Mouse (Mus musculus): Measurements from ENCODE around the gene Pde4b. TPM values are rescaled to one million over a fixed set of nuclear protein-coding genes. Genes with fewer than 3 reads are reported as not detected.

Gene Pde4b
- polyA plus RNA-seq, 1 experiment = 14.3 TPM

GRCm38 (mm10) chr4:102346911-102347492 is 259.7 kb downstream of the Pde4b start:
- DNase-seq (ENCODE audit: low read depth in 1 of 2, low spot score in 2 of 2) = no peak
- 93% methylated on average over 4 of the region's 4 CpGs for WGBS
- Histone ChIP-seq H3K4me3 (ENCODE audit: extremely low read depth, insufficient read depth, insufficient read length) (no peak overlapping the region), H3K36me3 (ENCODE audit: control insufficient read depth, insufficient read depth, low read length) (no peaks in the 10 kb centered on the region), H3K27me3 (ENCODE audit: control insufficient read depth, insufficient read depth, low read length) (no peaks in the 10 kb centered on the region), H3K27ac (ENCODE audit: insufficient read depth, low read length) (no peak overlapping the region), H3K4me1 (ENCODE audit: control insufficient read depth, insufficient read depth, insufficient read length) (no peaks in the 10 kb centered on the region)
- TF ChIP-seq CTCF (IDR thresholded peaks at IDR 0.05; ENCODE audit: extremely low read depth, insufficient read depth, insufficient read length, insufficient replicate concordance) (no peak), POLR2A (IDR thresholded peaks at IDR 0.05; ENCODE audit: low read depth, low read length) (no peak)

DNA sequence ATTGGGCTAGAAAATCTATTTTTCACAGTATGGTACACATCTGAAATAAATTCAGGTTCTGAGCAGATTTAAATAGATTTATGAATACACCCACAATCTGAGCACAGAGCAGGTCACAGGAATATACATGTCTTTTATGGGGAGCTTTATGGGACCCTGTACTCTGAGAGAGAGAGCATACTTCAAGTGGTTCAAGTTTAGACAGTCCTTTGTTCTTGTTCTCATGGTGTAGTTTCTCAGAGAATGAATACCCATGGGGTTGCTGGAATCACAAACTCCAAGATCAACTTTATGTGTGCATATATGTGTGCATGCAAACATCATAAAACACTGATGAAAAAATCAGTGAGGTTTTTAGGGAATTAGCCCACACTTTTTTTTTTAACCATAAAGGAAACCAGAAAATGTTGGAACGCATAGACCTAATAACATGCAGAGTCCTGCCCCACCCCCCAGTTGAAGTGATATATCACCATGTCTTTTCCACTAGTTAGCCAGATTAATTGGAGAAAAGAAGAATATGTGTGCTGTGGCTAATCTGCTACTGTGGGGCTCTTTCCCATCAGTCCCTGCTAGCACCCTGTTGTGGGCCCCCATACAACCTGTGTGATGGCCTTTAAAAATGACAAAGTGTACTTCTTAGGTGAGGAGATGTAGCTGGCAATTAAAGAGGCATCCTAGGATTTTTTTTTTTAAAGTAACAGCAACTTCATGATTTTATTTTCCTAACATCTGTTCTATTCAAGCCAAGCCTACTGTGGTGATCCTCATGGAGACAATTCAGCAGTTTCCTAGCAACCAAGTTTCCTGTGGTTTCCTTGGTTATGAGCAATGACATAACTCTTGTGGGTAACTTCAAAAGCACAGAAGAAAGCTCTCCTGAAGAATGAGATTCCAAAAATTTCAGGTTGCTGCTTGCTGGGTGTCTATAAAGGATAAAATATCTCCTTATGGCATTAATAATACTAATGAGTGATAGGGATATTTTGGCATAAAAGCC is 264.4 kb downstream of the Pde4b start:
- Histone ChIP-seq H3K27ac (ENCODE audit: insufficient read depth, low read length) (no peak overlapping the region), H3K27me3 (ENCODE audit: control insufficient read depth, insufficient read depth, low read length) (no peaks in the 10 kb centered on the region), H3K4me3 (ENCODE audit: extremely low read depth, insufficient read depth, insufficient read length) (no peak overlapping the region), H3K36me3 (ENCODE audit: control insufficient read depth, insufficient read depth, low read length) (no peaks in the 10 kb centered on the region), H3K4me1 (ENCODE audit: control insufficient read depth, insufficient read depth, insufficient read length) (no peaks in the 10 kb centered on the region)
- no peak for TF ChIP-seq CTCF (IDR thresholded peaks at IDR 0.05; ENCODE audit: extremely low read depth, insufficient read depth, insufficient read length, insufficient replicate concordance)
- no peak for TF ChIP-seq POLR2A (IDR thresholded peaks at IDR 0.05; ENCODE audit: low read depth, low read length)
- WGBS = 84% methylated on average over 1 of the region's 1 CpGs
- DNase-seq (ENCODE audit: low read depth in 1 of 2, low spot score in 2 of 2) = no peak

DNA sequence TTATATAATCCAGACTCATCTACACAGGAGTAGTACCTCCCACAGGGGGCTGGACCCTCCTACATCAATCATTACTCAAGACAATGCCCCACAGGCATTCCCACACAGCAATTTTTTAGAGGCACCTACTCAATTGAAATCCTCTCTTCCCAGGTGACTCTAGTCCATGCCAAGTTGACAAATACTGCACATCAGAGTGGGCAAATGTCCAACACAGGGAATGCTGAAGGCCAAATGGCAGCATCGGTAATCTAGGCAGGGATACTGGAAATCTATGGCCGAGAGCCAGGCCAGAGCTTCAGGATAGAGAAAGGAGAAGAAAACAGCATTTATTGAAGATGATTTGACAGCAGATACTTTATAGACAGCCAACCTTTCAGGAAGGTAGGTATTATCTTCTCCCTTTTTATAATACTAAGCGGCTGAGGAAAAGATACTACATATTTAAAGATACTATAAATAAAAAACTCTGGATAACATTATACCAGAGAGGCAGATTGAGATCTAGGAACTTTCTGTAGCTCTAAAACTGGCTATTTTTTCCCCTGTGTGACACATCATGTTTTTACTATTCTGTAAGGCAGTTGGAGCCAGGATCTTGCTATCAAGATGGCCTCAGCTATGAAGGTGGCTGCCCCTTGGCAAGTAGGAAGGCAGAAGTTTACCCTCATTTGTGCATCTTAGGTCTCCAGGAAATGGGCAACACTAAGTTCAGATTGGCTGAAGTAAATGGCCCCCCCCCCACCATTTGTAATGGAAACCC is 266.5 kb downstream of the Pde4b start:
- no peaks in the 10 kb centered on the region for H3K36me3 ChIP-seq (ENCODE audit: control insufficient read depth, insufficient read depth, low read length)
- H3K4me3 ChIP-seq (ENCODE audit: extremely low read depth, insufficient read depth, insufficient read length) = no peak overlapping the region
- no peak for DNase-seq (ENCODE audit: low read depth in 1 of 2, low spot score in 2 of 2)
- H3K27ac ChIP-seq (ENCODE audit: insufficient read depth, low read length) = no peak overlapping the region
- WGBS = 92% methylated on average over 3 of the region's 3 CpGs
- H3K4me1 ChIP-seq (ENCODE audit: control insufficient read depth, insufficient read depth, insufficient read length) = no peaks in the 10 kb centered on the region
- no peak for TF ChIP-seq POLR2A (IDR thresholded peaks at IDR 0.05; ENCODE audit: low read depth, low read length)
- TF ChIP-seq CTCF (IDR thresholded peaks at IDR 0.05; ENCODE audit: extremely low read depth, insufficient read depth, insufficient read length, insufficient replicate concordance) = no peak
- H3K27me3 ChIP-seq (ENCODE audit: control insufficient read depth, insufficient read depth, low read length) = no peaks in the 10 kb centered on the region

- Histone ChIP-seq H3K27me3 (ENCODE audit: control insufficient read depth, insufficient read depth, low read length) (no peaks in the 10 kb centered on the region), H3K4me1 (ENCODE audit: control insufficient read depth, insufficient read depth, insufficient read length) (no peaks in the 10 kb centered on the region), H3K27ac (ENCODE audit: insufficient read depth, low read length) (no peak overlapping the region), H3K36me3 (ENCODE audit: control insufficient read depth, insufficient read depth, low read length) (no peaks in the 10 kb centered on the region), H3K4me3 (ENCODE audit: extremely low read depth, insufficient read depth, insufficient read length) (no peak overlapping the region)
- 88% methylated on average over 9 of the region's 9 CpGs for WGBS
- TF ChIP-seq POLR2A (IDR thresholded peaks at IDR 0.05; ENCODE audit: low read depth, low read length) (no peak), CTCF (IDR thresholded peaks at IDR 0.05; ENCODE audit: extremely low read depth, insufficient read depth, insufficient read length, insufficient replicate concordance) (no peak)
- DNase-seq (ENCODE audit: low read depth in 1 of 2, low spot score in 2 of 2) = no peak
Observed at GRCm38 (mm10) chr4:102368105-102368735, 280.9 kb downstream of the Pde4b start.

- Histone ChIP-seq H3K4me3 (ENCODE audit: extremely low read depth, insufficient read depth, insufficient read length) (no peak overlapping the region), H3K27ac (ENCODE audit: insufficient read depth, low read length) (no peak overlapping the region), H3K27me3 (ENCODE audit: control insufficient read depth, insufficient read depth, low read length) (no peaks in the 10 kb centered on the region), H3K36me3 (ENCODE audit: control insufficient read depth, insufficient read depth, low read length) (no peaks in the 10 kb centered on the region), H3K4me1 (ENCODE audit: control insufficient read depth, insufficient read depth, insufficient read length) (no peaks in the 10 kb centered on the region)
- WGBS = 77% methylated on average over 5 of the region's 5 CpGs
- no peak for DNase-seq (ENCODE audit: low read depth in 1 of 2, low spot score in 2 of 2)
- TF ChIP-seq POLR2A (IDR thresholded peaks at IDR 0.05; ENCODE audit: low read depth, low read length) (no peak), CTCF (IDR thresholded peaks at IDR 0.05; ENCODE audit: extremely low read depth, insufficient read depth, insufficient read length, insufficient replicate concordance) (no peak)
Observed at GRCm38 (mm10) chr4:102374614-102375013, 287.3 kb downstream of the Pde4b start.

DNA sequence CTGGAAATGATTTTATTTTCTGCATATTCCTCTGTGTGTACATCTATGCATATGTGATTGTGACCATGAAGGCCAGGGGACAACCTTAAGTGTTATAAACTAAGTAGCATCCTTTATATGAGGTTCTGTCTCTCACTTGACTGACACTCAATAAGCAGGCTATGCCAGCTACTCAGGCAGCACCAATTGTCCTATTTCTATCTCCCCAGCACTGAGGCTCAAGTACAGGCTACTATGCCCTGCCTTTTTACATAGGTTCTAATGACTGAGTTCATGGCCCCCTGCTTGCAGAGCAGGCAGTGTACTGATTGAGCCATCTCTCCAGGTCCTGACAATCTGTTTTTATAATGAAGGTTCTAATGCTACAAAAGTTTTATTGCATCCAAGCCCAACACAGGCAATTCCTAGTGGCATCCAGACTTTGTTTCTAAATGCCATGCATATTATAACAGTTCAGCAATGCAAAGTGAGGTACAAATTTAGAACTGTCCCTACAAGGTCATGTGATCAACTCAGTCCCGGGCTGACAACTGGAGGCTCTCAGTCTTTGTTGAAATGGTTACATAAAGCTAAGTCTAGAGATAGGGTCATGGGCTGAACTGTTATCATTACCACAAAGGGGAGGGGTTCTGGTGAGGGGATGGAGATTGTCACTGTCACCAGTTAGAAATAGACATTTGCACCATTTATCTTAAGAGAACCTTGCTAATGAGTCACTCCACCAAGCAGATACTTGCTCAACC is 295.6 kb downstream of the Pde4b start:
- Histone ChIP-seq H3K4me1 (ENCODE audit: control insufficient read depth, insufficient read depth, insufficient read length) (no peaks in the 10 kb centered on the region), H3K27me3 (ENCODE audit: control insufficient read depth, insufficient read depth, low read length) (no peaks in the 10 kb centered on the region), H3K36me3 (ENCODE audit: control insufficient read depth, insufficient read depth, low read length) (no peaks in the 10 kb centered on the region), H3K4me3 (ENCODE audit: extremely low read depth, insufficient read depth, insufficient read length) (no peak overlapping the region), H3K27ac (ENCODE audit: insufficient read depth, low read length) (no peak overlapping the region)
- WGBS = 77% methylated on average over 1 of the region's 1 CpGs
- DNase-seq (ENCODE audit: low read depth in 1 of 2, low spot score in 2 of 2) = no peak
- no peak for TF ChIP-seq POLR2A (IDR thresholded peaks at IDR 0.05; ENCODE audit: low read depth, low read length)
- TF ChIP-seq CTCF (IDR thresholded peaks at IDR 0.05; ENCODE audit: extremely low read depth, insufficient read depth, insufficient read length, insufficient replicate concordance) = no peak

Data from spleen, adult 2 months (tissue).